Mouse (Mus musculus) cortical plate, adult 2 months (tissue): ENCODE measurements around the gene Porcn.

Experiments
- CTCF ChIP-seq: fragments of 200-500 bp; IDR thresholded peaks from 2 replicates; pipeline ENCODE4 v1.5.1; 2011; ENCODE audit warnings: mild to moderate bottlenecking, control low read depth, low read length; ENCODE audit not compliant: insufficient read depth; ENCODE audit errors: extremely low read depth
- POLR2A ChIP-seq: fragments of 200-500 bp; IDR thresholded peaks from 2 replicates; pipeline ENCODE4 v1.6.1; 2011; ENCODE audit warnings: mild to moderate bottlenecking, low read length, control low read depth; ENCODE audit not compliant: insufficient read depth; ENCODE audit errors: extremely low read depth

- no peak for TF ChIP-seq POLR2A
- no peak for TF ChIP-seq CTCF
Observed at GRCm38 (mm10) chrX:8255807-8256206, 49.5 kb upstream of the Porcn start.
